Mouse (Mus musculus) olfactory bulb, adult 2 months (tissue): ENCODE measurements around the gene Med22.

Experiments
- CTCF ChIP-seq: fragments of 200-500 bp; IDR thresholded peaks from 2 replicates; pipeline ENCODE4 v1.5.1; 2012; ENCODE audit warnings: low read depth, mild to moderate bottlenecking, low read length, moderate library complexity; ENCODE audit not compliant: insufficient read depth
- POLR2A ChIP-seq: fragments of 200-500 bp; IDR thresholded peaks from 2 replicates; pipeline ENCODE4 v1.6.1; 2012; ENCODE audit warnings: mild to moderate bottlenecking, low read depth, low read length, moderate library complexity; ENCODE audit not compliant: insufficient read depth

GRCm38 (mm10) chr2:26902467-26903220, 7.8 kb downstream of the Med22 start, which contains the start of gene Surf6:
- TF ChIP-seq CTCF (no peak), POLR2A (peak; percentile 38; the same call in 1 of the 2 replicates)
